Mouse (Mus musculus) hindbrain, embryonic 16.5 days (tissue): ENCODE results near the gene Adipoq. TPM values are rescaled to one million over a fixed set of nuclear protein-coding genes. Genes with fewer than 3 reads are reported as not detected.

Experiments used
- ATAC-seq: fragments of 200-750 bp; cut with Nextera tagmentation; 2 replicates; pipeline ENCODE4 v1.8.0; 2017; ENCODE audit warnings: moderate TSS enrichment, moderate library complexity
- H3K27ac ChIP-seq: fragments of 300-500 bp; sonication (generic); 2 replicates; pipeline ENCODE4 v1.5.1; 2014; ENCODE audit warnings: low read depth, mild to moderate bottlenecking, control low read depth, low read length, moderate library complexity
- H3K27me3 ChIP-seq: fragments of 300-500 bp; sonication (generic); replicated peaks from 2 replicates; pipeline ENCODE4 v1.6.1; 2014; ENCODE audit warnings: low read length; ENCODE audit not compliant: control insufficient read depth, insufficient read depth
- H3K36me3 ChIP-seq: fragments of 300-500 bp; sonication (generic); 2 replicates; pipeline ENCODE4 v1.6.1; 2014; ENCODE audit warnings: mild to moderate bottlenecking, low read length, moderate library complexity, mixed read lengths; ENCODE audit not compliant: control insufficient read depth, insufficient read depth
- H3K4me1 ChIP-seq: fragments of 300-500 bp; sonication (generic); 2 replicates; pipeline ENCODE4 v1.6.1; 2014; ENCODE audit warnings: low read depth, low read length; ENCODE audit not compliant: control insufficient read depth, insufficient read depth
- H3K4me2 ChIP-seq: fragments of 300-500 bp; sonication (generic); 2 replicates; pipeline ENCODE4 v1.6.1; 2014; ENCODE audit warnings: mild to moderate bottlenecking, low read length, control low read depth, moderate library complexity
- H3K4me3 ChIP-seq: fragments of 300-500 bp; sonication (generic); 2 replicates; pipeline ENCODE4 v1.5.1; 2014; ENCODE audit warnings: mild to moderate bottlenecking, low read length, control low read depth, moderate library complexity
- H3K9ac ChIP-seq: fragments of 300-500 bp; sonication (generic); 2 replicates; pipeline ENCODE4 v1.6.1; 2014; ENCODE audit warnings: low read depth, mild to moderate bottlenecking, control low read depth, low read length, moderate library complexity
- H3K9me3 ChIP-seq: fragments of 300-500 bp; sonication (generic); 2 replicates; pipeline ENCODE4 v1.6.1; 2014; ENCODE audit warnings: mild to moderate bottlenecking, low read length, moderate library complexity; ENCODE audit not compliant: control insufficient read depth
- WGBS: fragments of 180-500 bp; shearing (Covaris S2); extraction: QIAGEN DNeasy Blood & Tissue Kit; methylation state at CpG from one replicate; pipeline ENCODE4 v1.1.7; 2014; 5-methylcytosine and 5-hydroxymethylcytosine counted together
- polyA plus RNA-seq: library from polyadenylated mRNA; unstranded; fragments of >200 nt; fragmentation: Nextera tagmentation; extraction: Ambion mirVana; gene quantifications from 2 replicates; pipeline ENCODE4 v1.2.1, GENCODE M21; 2015

Gene Adipoq
- polyA plus RNA-seq, 1 experiment from 2014 or later: not detected

DNA sequence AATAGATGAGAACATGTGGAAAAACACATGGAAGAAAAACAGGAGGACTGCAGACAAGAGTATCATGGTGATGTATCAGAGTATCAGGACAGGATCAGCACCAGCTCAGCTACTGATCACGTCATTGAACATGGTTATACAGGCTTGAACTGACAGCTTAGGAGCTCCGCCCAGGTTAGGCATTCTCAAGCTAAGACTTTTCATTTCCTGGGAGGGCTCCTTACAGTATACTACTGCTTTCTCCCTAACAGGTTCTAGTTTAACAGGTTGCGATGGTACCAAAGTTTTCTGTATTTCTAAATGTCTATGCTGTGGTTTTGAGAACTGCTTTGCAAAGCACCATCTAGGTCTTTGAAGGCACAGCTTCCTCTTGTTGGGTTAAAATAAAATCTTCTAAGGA, 35.2 kb downstream of the Adipoq start:
- no peak overlapping the region for H3K4me3 ChIP-seq

DNA sequence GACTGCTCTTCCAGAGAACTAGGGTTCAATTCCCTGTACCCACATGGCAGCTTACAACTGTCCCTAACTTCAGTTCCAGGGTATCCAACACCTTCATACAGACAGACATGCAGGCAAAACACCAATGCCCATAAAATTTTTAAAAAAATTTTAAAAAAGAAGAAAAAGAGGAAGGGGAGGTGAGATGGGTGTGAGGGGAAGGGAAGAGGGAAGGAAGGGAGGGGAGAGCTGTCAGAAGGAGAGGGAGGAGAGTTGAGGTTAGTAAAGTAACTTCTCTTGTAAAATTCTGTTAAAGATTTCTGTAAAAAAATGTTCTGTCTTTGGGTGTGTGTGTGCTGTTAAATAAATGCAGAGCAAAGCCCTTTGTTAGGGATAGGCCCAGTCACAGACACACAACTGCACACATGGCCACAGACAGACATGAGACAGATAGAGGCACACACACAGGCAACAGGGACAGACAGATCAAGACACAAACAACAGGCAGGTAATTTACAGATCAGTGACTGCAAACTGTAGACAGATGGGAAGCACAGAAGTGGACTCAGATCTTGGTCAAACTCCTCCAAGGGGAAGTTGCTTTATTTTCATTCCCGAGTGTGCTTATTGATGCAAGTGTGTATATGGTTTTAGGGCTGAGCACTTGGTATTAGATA, 35.7 kb downstream of the Adipoq start:
- H3K27me3 ChIP-seq: no peaks in the 10 kb centered on the region
- H3K9me3 ChIP-seq: no peaks in the 10 kb centered on the region
- ATAC-seq: no peak
- H3K36me3 ChIP-seq: no peaks in the 10 kb centered on the region
- no peak overlapping the region for H3K4me2 ChIP-seq
- no peak overlapping the region for H3K27ac ChIP-seq
- H3K4me1 ChIP-seq: no peaks in the 10 kb centered on the region
- WGBS: 93% methylated on average over 1 of the region's 1 CpGs
- no peak overlapping the region for H3K4me3 ChIP-seq
- H3K9ac ChIP-seq: no peak overlapping the region

More for the DNA sequence above, 35.2 kb downstream of the Adipoq start:
- Histone ChIP-seq H3K9me3 (no peaks in the 10 kb centered on the region), H3K4me1 (no peaks in the 10 kb centered on the region), H3K9ac (no peak overlapping the region), H3K27ac (no peak overlapping the region), H3K27me3 (no peaks in the 10 kb centered on the region), H3K36me3 (no peaks in the 10 kb centered on the region), H3K4me2 (no peak overlapping the region)
- WGBS: 80% methylated on average over 3 of the region's 3 CpGs
- ATAC-seq: no peak

DNA sequence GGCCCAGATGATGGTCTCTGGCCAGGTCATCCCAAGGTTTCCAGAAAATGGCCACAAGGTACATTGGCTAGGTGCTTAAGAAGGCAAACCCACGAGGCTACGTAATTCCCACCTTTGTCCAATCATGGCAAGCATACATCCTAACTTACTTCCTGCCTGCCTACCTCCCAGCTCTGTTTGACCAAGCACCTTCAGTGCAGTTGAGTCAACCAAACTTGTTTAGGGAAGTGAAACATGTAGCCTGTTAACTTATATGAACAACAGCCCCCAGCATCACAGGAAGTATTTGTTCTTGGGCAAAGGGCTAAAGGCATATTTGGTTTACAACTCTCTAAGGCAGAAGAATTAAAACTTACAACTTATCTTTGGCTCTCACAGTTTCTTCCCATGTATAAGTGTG, 39.5 kb downstream of the Adipoq start:
- no peak overlapping the region for H3K9ac ChIP-seq
- no peak overlapping the region for H3K4me3 ChIP-seq
- H3K27ac ChIP-seq: no peak overlapping the region
- H3K4me1 ChIP-seq: no peaks in the 10 kb centered on the region
- no peaks in the 10 kb centered on the region for H3K36me3 ChIP-seq
- H3K4me2 ChIP-seq: no peak overlapping the region
- WGBS: 94% methylated on average over 2 of the region's 2 CpGs
- no peak for ATAC-seq
- H3K9me3 ChIP-seq: no peaks in the 10 kb centered on the region
- H3K27me3 ChIP-seq: no peaks in the 10 kb centered on the region

DNA sequence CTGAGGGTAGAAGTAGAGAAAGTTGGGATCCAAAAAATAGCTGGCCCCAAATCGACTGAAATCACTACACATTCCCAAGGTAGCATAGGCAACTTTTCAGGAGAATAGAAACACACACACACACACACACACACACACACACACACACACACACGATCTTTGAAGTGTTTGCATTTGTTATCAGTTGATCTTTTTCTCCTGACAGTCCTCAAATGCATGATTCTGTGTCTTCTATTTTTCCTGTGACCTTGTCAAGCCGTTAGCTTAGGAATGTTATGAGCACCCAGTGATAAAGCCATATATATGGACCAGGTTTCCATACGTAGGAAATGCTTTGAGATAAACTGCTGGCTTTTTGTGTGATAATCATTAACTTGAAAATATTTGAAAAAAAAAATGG, 40.1 kb downstream of the Adipoq start:
- Histone ChIP-seq H3K4me2 (no peak overlapping the region), H3K36me3 (no peaks in the 10 kb centered on the region), H3K27me3 (no peaks in the 10 kb centered on the region), H3K9ac (no peak overlapping the region), H3K4me1 (no peaks in the 10 kb centered on the region), H3K4me3 (no peak overlapping the region), H3K9me3 (no peaks in the 10 kb centered on the region), H3K27ac (no peak overlapping the region)
- 77% methylated on average over 4 of the region's 4 CpGs for WGBS
- ATAC-seq: no peak

DNA sequence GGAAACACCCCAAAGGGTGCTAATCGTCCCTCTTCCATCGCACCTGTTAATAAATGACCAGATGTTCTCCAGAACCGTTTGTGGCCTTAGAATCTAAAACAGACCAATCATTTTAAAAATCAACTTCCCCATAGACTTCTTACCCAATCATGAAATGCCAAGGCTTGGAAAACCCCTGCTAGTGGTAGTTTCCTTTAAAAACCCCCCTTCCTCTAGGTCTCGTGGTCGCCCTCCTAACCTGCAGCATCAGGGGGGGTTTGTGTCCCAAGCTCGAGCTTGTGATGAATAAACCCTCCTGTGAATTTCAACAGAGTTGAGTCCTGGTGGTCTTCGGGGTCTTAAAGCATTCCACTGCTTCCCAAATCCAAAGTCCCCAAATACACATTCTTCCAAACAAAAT, 41.6 kb downstream of the Adipoq start:
- Histone ChIP-seq H3K27me3 (no peaks in the 10 kb centered on the region), H3K9me3 (no peaks in the 10 kb centered on the region), H3K4me3 (no peak overlapping the region), H3K4me1 (no peaks in the 10 kb centered on the region), H3K36me3 (no peaks in the 10 kb centered on the region), H3K4me2 (no peak overlapping the region), H3K27ac (no peak overlapping the region), H3K9ac (no peak overlapping the region)
- ATAC-seq: no peak
- WGBS: 89% methylated on average over 7 of the region's 7 CpGs

DNA sequence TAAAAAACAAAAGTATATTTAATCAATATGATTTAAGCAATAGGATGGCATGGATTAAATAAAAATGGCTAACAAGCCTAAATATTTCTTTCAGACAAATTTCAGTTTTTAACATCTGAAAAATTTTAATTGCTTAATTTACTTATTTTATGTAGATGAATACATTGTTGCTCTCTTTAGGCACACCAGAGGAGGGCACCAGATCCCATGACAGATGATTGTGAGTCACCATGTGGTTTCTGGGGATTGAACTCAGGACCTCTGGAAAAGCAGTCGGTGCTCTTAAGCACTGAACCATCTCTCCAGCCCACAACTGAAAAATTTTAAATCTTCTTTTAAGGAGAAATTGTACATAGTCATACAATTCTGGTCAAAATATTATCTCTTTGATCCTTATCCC, 43.3 kb downstream of the Adipoq start:
- Histone ChIP-seq H3K4me3 (no peak overlapping the region), H3K4me1 (no peaks in the 10 kb centered on the region), H3K9ac (no peak overlapping the region), H3K4me2 (no peak overlapping the region), H3K9me3 (no peaks in the 10 kb centered on the region), H3K27me3 (no peaks in the 10 kb centered on the region), H3K36me3 (no peaks in the 10 kb centered on the region), H3K27ac (no peak overlapping the region)
- WGBS: 88% methylated on average over 1 of the region's 1 CpGs
- ATAC-seq: no peak

DNA sequence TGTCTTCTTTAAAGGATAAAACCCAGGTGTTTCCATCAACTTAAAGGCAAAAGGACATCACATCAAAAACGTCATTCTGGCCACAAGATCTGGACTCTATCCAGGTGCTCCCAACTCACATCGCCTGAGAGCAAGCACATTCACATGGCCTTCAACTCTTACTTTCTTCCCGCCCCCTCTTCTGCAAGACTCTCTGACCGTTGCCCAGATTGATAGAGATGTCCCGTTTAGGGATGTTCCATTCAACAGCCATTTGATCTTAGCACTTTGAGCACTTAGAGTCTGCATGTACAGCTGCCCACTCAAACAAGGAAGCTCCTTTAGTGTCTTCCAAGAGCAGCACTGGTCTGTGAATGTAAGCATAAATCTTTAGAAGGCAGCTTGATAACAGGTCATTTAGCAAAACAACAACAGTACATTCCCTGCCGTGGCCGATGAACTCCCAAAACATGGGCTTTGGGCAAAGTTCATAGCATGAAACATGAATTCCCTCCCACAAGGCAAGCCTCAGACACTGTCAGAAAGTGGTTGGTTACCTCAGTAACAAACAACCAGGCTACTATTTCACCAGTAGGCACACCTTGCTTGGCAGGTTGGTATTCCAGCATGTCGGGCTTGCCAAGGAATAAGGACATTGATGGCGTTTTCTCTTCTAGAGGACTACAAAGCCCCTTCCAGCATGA, 45.4 kb downstream of the Adipoq start:
- H3K9me3 ChIP-seq: no peaks in the 10 kb centered on the region
- no peak overlapping the region for H3K27ac ChIP-seq
- H3K4me2 ChIP-seq: no peak overlapping the region
- H3K36me3 ChIP-seq: no peaks in the 10 kb centered on the region
- ATAC-seq: no peak
- no peak overlapping the region for H3K9ac ChIP-seq
- 85% methylated on average over 9 of the region's 9 CpGs for WGBS
- H3K4me1 ChIP-seq: no peaks in the 10 kb centered on the region
- H3K4me3 ChIP-seq: no peak overlapping the region
- no peaks in the 10 kb centered on the region for H3K27me3 ChIP-seq

DNA sequence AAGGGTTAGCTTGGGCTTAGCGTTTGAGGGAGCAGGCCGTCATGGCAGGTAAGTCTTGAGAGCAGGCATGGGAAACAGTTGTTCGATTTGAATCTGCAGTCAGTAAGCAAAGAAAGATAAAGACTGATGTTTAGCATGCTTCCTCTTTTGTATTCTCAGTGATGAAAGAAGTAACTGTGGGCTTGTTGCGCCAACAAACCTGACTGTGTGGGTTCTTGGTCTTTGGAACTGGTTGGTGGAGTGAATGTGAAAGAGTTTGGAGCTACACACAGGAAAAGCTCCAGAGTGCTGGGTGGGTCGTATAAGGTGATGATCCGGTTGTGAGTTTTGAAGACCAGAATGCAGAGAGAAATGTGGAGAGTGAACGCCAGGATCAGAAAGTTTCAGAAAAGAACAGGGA, 49.3 kb downstream of the Adipoq start:
- H3K9ac ChIP-seq: no peak overlapping the region
- H3K4me2 ChIP-seq: no peak overlapping the region
- no peak for ATAC-seq
- no peak overlapping the region for H3K27ac ChIP-seq
- 91% methylated on average over 7 of the region's 7 CpGs for WGBS
- no peaks in the 10 kb centered on the region for H3K4me1 ChIP-seq
- no peak overlapping the region for H3K4me3 ChIP-seq
- H3K27me3 ChIP-seq: no peaks in the 10 kb centered on the region
- H3K9me3 ChIP-seq: no peaks in the 10 kb centered on the region
- no peaks in the 10 kb centered on the region for H3K36me3 ChIP-seq

DNA sequence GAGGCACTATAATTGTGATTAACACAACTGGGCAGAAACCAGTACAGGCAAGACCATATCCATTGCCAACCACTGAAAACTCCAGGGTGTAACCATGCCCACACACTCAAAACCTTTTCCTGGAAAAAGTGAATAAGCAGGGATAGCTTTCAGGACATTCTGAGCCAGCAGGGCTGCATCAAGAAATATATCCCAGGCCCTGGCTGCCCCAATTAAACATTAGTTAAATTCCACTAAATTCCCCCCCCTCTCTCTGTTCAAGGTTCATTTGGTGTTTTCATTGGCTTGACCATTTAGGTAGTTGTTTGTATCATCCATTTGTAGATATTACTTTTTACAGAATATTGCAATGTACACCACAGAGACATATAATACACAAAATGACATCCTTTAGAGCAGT, 50.0 kb downstream of the Adipoq start:
- no peaks in the 10 kb centered on the region for H3K4me1 ChIP-seq
- H3K9me3 ChIP-seq: no peaks in the 10 kb centered on the region
- H3K36me3 ChIP-seq: no peaks in the 10 kb centered on the region
- H3K4me2 ChIP-seq: no peak overlapping the region
- no peak for ATAC-seq
- no peak overlapping the region for H3K4me3 ChIP-seq
- H3K9ac ChIP-seq: no peak overlapping the region
- no peaks in the 10 kb centered on the region for H3K27me3 ChIP-seq
- H3K27ac ChIP-seq: no peak overlapping the region
